Mouse (Mus musculus) ovary, adult 18-20 months (tissue): ENCODE results near the gene Oaz2.

Experiments used
- DNase-seq: peaks from one replicate; pipeline ENCODE4 v3.0.0; 2022; ENCODE audit warnings: low spot score, mixed read lengths

The Oaz2 gene

GRCm38 (mm10) chr9:65667701-65668100 is at the start of gene Oaz2:
Gene Oaz2 (plus strand): TSS chr9:65668001.
- DNase-seq, result no peak

GRCm38 (mm10) chr9:65619311-65619710 is 48.5 kb upstream of the Oaz2 start:
- no peak for DNase-seq

GRCm38 (mm10) chr9:65621196-65621595 is 46.6 kb upstream of the Oaz2 start:
- DNase-seq, result no peak

GRCm38 (mm10) chr9:65621666-65622065 is 46.1 kb upstream of the Oaz2 start:
- no peak for DNase-seq

GRCm38 (mm10) chr9:65622826-65623225 is 45.0 kb upstream of the Oaz2 start:
- DNase-seq, result no peak

- no peak for DNase-seq
Measured at GRCm38 (mm10) chr9:65624266-65624665, 43.5 kb upstream of the Oaz2 start.

GRCm38 (mm10) chr9:65629025-65629766 is 38.6 kb upstream of the Oaz2 start, which contains the start of gene Rbpms2:
Gene Rbpms2 (plus strand): TSS chr9:65629648.
- no peak for DNase-seq

- DNase-seq, result peak; percentile 52
Measured at GRCm38 (mm10) chr9:65629767-65630630, 37.8 kb upstream of the Oaz2 start.

- DNase-seq, result peak; percentile 40
Measured at GRCm38 (mm10) chr9:65630631-65631353, 37.0 kb upstream of the Oaz2 start.

- DNase-seq, result no peak
Measured at GRCm38 (mm10) chr9:65631354-65632021, 36.3 kb upstream of the Oaz2 start.

- no peak for DNase-seq
Measured at GRCm38 (mm10) chr9:65635766-65636165, 32.0 kb upstream of the Oaz2 start.

- no peak for DNase-seq
Measured at GRCm38 (mm10) chr9:65636926-65637325, 30.9 kb upstream of the Oaz2 start.

- no peak for DNase-seq
Measured at GRCm38 (mm10) chr9:65639065-65639464, 28.7 kb upstream of the Oaz2 start.

- DNase-seq, result no peak
Measured at GRCm38 (mm10) chr9:65640838-65641410, 26.9 kb upstream of the Oaz2 start.

- no peak for DNase-seq
Measured at GRCm38 (mm10) chr9:65641446-65642052, 26.3 kb upstream of the Oaz2 start.

GRCm38 (mm10) chr9:65642546-65642945 is 25.3 kb upstream of the Oaz2 start:
- DNase-seq, result no peak

GRCm38 (mm10) chr9:65644960-65645359 is 22.8 kb upstream of the Oaz2 start:
- no peak for DNase-seq

- DNase-seq, result no peak
Measured at GRCm38 (mm10) chr9:65645984-65646383, 21.8 kb upstream of the Oaz2 start.

GRCm38 (mm10) chr9:65646782-65647181 is 21.0 kb upstream of the Oaz2 start:
- DNase-seq, result no peak

- no peak for DNase-seq
Measured at GRCm38 (mm10) chr9:65648730-65649129, 19.1 kb upstream of the Oaz2 start.

- no peak for DNase-seq
Measured at GRCm38 (mm10) chr9:65649997-65650396, 17.8 kb upstream of the Oaz2 start.
